Mouse (Mus musculus) bone marrow macrophage, adult 2 months (primary cell): ENCODE results near the gene Pdzrn3.

Experiments used
- CTCF ChIP-seq: IDR thresholded peaks from 2 replicates; pipeline ENCODE4 v1.5.1; 2012; ENCODE audit warnings: low read depth, mild to moderate bottlenecking, low read length, moderate library complexity
- POLR2A ChIP-seq: IDR thresholded peaks from 2 replicates; pipeline ENCODE4 v1.6.1; 2012; ENCODE audit warnings: mild to moderate bottlenecking, low read depth, low read length, borderline replicate concordance

GRCm38 (mm10) chr6:101296997-101297396 is 80.7 kb downstream of the Pdzrn3 start:
- TF ChIP-seq CTCF: no peak
- TF ChIP-seq POLR2A: no peak
